Mouse (Mus musculus) layer of hippocampus, adult 9-11 months (tissue): ENCODE measurements around the gene Nup43.
"Not testable (repeated sequence)": the region's sequence is repeated elsewhere in the genome, so short reads cannot be mapped to it uniquely, and the experiment has no call there.

ENCODE experiments used
- DNase-seq: peaks from one replicate; pipeline ENCODE4 v3.0.0; 2022

Nup43 gene

DNA sequence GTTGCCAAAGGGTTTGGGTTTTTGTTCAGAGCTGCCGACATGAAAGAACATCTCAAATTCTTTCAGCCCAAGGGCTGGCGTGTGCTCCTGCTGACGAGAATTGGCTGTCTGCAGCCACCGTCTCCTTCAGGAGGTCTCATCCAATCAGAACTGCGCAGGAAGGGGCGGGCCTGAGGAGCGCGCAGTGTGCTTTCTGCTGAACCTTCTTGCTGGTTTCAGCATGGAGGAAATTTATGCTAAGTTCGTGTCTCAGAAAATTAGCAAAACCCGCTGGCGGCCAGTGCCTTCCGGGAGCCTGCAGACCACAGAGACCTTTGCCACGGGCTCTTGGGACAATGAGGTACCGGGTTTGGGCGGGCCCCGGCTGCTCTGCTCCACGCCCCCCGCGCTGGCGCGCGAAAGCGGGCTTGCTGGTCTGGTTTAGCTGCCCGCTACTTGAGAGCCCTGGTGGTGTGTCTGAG, at the start of gene Nup43:
TSS of gene Nup43 (plus strand) at position 162 of the 461 bp plus-strand sequence.
- peak; percentile 88 for DNase-seq

DNA sequence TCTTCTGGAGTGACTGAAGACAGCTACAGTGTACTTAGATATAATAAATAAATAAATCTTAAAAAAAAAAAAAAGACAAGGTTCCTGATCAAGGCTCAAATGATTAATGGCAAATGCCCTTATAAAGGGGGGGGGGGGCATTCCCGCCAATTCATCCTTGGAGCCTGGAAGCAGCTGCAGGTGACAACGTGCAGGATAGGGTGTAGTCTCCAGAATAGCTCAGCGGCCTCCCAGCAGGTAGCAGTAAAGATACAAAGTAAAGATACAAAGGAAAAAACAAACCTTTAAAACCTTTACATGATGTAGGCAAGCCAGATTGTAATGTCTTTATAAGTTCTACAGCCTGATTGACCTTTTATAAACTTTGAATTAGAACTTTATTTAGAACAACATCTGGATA, 49.7 kb upstream of the Nup43 start:
- DNase-seq = not testable (repeated sequence)

DNA sequence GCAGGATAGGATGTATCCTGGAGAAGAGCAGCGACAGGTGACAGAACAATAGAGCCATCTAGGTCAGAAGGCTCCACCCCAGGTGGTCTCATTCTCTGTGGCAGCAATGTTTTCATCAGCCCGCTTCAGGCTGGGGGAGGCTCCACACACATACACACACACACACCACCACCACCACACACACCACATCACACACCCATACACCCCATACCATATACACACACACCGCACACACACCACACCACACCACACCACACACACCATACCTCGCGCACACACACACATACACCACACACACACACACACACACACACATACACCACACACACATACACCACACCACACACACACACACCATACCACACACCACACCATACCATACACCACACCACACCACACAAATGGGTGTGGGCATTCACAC, 47.5 kb upstream of the Nup43 start:
- DNase-seq = no peak

DNA sequence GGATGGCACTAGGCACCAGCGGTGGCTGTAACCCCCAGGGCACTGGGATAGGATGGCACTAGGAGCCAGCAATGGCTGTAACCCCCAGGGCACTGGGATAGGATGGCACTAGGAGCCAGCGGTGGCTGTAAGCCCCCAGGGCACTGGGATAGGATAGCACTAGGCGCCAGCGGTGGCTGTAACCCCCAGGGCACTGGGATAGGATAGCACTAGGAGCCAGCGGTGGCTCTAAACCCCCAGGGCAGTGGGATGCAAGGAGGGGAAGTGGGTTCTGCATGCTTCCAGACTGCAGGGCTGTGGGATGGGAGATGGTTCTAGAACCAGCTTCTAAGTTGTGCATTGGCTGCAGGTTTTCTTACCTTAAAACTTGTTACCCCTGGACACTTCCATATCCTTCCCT, 46.6 kb upstream of the Nup43 start:
- no peak for DNase-seq

DNA sequence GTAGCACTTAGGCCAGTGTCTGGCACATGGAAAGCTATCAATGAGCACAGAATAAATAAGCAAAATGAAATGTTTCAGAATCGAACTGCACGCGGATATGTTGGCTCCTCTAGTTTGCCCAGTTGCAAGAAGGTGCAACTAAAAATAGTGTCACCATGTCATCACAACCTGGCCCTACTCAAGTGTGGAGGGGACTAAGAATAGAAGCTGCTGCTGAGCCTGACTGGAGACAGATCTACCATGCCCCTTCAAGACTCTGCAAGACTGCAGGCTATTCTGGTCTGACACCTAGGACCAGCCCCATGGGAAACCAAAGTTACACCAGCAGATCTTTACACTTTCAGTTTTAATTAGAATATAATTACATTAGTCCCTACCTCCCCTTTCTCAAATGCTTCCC, 44.9 kb upstream of the Nup43 start:
- DNase-seq = no peak

DNA sequence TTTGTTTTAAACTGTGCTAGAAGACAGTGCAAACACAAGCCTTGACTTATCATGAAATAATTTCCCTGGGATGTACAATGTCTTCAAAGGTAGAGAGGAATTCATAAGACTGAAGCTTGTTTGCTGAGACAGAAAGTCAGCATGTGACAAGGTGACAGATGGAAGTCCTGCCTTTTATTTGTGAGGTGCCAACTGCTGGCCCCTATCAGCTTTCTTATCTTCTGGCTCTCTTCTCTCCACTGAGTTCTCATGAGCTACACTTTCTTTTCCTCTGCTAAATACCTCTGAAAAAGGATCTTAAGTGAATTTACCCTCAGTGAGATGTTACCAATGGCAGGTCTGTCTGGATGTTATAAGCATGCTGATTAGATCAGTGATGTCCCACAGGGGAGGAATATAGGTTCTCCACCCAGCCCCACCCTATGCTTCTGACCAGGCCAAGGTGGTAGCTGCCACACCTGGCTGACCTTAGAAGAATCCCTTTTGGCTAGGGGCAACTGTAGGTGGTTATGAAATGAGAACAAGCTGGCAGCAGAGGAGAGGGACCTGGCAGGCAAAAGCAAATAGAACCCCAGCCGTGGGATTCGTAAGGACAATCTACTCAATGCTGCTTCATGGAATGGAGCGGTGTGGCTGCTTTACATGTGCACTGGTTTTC, 43.3 kb upstream of the Nup43 start:
- no peak for DNase-seq

DNA sequence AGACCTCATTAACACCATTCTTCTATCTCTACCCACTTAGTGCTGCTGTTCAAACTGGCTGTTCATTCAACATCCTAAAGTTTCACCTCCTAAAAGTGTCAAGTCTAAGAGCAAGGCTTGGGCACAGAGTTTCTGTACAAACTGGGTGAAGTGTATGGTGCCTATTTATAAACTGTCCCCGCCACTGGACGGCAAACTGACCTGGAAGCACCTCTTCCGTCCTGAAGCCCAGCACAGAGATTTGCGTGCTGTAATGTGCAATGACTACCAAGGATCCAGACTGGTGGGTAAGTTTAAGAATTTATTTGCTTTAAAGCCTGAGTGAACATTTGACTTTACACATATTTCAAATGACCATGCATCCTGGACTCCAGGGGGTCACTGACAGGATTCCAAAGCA, 38.2 kb upstream of the Nup43 start:
- no peak for DNase-seq

DNA sequence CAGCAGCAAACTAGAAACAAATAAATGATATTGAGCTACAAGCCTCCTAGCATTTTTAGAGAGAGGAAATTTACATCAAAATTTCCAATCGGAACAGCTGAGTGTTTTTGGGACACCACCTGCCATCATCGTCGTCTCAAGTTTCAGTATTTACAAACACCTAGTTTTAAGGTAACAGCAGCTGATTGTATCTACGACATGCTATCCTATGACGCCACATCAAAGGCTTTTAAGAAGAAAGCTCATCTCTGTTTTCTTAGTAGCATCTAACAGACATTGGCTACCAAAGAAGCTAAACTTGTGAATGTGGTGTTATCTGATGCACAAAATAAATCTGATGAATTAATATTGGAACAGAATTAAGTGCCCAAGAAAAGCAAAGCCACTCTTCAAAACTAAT, 37.0 kb upstream of the Nup43 start:
- DNase-seq = no peak

DNA sequence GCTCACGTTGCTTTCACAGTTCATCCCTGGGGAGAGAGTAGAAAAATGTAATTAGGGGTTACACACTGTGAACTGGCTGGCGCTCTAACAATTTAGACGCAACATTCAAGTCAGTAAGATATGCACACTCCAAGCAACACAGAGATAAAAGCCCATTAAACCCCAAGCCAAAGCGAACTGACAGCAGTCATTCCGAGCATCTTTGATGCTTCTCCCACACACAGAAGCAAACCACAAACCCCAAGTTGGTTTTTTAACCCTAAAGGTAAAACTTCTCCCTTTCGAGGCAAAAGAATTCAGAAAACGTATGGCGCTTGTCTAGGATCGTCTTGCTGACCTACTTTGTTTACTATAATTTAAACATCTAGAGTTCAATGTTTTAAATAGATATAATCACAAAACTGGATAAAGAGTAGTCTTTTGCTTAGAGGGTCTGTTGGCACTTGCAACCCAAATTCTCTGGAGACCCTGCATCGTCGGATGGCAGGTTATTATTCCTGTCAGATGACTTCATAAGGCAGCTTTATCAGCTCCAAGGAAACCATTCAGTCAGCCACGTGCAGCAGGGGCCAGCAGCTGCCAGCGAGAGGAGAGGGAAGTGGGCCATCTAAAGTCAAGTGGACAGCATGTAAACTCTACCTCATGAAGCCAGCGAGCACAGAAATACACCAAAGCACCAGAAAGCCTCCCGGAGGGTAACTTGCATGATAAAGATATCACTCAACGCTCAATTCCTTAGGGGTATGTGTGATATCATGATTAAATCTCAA, 36.2 kb upstream of the Nup43 start:
- no peak for DNase-seq

DNA sequence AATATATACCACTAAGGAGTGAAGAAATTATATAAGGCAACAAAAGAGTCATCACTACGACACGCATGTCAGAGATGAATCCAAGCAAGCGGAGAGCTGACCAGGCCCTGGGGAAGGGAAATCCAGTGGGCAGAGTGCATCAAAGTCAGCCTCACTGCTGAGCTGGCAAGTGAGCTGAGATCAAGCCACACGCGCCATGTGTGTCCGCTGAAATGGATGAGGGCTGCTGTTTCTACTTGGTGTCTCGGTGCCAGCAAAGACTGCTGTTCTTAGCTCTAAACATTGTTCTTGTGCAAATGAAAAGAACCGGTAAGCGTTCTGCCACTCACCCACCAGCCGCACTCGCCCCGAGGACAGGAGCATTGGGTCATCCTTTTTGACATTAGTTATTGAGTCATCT, 26.9 kb upstream of the Nup43 start:
- DNase-seq = no peak

DNA sequence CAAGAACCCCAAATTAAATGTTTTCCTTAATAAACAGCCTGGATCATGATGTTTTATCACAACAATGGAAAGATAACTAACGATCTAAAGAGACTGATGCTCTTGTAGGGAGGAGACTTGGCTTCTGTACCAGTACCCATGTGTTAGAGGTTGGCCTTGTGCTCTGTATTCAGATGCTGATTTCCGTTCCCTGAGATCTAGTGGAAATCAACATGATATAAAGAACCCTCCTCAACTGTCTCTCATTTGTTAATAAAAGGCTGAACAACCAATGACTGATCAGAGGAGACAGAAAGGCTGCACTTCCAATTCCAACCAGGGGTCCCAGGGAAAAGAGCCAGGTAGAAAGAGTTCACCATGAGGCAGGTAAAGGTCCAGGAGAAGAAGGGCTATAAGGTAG, 21.4 kb upstream of the Nup43 start:
- DNase-seq = no peak

DNA sequence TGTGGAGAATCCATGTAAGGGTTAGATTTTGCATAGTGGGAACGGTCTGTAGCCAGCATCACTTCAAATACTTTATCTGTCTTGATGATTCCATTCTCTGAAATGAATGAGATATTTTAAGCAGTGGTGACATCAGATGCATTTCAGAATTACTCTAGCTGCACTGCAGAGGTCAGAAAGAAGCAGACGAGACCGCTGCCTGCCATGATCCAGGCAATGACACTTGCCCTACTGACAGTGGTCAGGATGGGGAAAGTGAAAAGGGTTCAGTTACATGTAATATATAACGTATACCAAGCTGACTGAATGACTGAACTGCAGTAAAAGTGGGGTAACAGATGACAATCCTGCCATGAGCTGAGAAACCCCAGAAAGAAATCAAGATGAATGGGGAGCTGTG, 18.2 kb upstream of the Nup43 start:
- no peak for DNase-seq

DNA sequence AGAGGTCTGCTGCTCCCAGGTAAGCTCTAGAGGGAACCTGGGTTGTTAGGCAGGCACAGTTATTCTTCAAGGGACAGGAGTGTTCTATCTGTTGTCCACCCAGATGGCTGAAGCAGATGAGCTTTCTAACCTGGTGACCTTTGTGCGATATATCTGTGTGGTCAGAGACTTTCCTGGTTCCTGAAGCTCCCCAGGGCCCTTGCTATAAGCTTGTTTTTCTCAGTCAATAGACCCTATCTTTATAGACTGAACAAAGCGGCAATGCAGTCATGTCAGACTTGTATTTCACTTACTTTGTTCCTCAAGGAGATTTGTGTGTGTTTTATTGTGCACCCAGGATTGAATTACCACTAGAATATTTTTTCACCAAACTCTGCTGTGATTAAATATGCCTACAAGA, 16.2 kb upstream of the Nup43 start:
- no peak for DNase-seq

DNA sequence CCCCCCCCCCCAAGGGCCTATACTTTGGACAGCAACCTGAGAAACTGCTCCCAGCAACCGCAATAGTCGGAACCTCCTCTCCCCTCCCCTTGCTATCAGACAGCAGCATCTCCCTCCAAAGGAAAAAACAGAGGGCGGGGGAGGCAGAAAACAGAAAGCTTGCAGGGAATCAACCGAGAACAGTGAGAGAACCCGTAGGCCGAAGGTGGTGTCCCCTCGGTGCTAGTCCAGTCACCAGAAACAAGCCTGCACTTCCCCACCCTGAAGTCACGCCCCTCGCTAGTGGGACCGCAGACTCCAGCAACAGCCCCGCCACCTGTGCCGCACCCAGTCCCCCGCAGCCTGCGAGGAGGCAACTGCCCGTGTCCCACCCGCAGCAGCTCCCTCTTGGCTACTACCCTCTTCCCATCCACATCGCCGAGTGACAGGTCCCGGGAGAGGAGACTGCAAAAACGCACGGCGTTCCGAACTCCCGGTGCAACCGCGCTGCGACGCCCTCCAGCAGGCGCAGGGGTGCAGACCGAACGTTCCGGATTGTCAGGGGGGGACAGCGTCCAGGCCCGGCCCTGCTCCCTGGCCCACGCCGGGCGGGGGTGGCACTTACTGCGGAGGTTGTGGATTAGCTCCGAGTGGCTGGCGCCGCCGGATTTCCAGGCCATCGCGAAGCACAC, 4.7 kb upstream of the Nup43 start:
- DNase-seq = no peak

DNA sequence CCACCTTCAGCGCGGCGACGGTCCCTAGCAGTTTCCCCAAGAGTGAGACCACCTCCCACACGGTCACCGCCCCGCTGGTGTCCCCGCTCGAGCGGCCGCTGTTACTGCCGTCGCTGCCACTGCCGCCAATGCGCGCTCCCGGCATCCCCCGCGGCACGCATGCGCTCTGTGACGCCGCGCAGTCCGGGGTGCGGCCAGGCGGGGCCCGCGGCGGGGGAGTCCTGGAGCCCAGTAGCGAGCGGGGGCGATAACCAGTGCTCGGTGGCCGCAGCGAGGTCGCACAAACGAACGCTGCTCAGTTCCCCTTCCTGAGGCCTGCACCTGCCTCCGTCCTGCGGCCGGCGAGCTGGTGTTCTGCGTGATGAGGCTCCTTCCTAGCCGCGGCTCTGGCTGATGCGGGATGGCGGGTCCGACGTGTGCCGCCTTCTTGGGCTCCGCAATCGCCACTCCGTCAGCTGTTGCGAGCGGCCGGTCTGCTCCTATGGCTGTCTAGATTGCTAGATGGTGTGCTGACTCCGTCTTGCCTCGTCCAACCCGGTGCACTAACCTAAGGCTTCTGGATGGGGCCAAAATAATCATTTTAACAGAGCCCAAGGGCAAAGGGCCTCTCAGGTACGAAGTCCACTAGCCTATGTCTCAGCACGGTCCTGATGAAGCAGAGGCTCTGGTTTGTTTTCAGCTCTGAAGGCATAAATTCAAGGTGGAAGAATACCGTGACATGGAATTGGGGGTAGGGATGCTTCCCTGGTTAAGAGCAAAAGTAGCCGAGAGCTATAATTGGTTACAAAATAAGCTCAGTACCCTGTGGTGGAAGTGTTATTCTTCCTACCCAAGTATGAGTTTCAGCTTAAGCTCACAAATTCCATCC, 3.9 kb upstream of the Nup43 start:
- DNase-seq = peak; percentile 88

DNA sequence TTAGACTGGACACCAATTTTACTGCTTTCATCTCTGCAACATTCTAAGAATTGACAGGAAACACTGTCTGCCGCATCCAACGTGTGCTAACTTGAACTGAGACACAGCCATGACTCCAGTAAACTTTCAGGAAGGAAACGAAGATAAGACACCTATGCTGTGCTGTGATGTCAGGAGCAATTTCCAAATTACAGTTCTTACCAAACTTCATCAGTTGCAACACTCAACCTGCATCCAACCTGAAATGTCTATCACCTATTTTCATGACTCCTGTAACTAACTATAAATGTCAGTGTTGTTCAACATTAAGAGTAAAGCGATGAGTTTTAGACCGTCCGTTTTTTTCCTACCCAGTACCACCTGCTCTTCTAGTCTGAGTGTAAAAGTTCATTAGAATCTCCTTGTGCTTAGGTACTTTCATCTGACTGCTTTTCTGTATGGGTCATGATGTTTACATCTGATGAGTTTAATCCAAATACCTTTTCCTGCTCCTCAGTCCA, 3.2 kb upstream of the Nup43 start:
- no peak for DNase-seq

DNA sequence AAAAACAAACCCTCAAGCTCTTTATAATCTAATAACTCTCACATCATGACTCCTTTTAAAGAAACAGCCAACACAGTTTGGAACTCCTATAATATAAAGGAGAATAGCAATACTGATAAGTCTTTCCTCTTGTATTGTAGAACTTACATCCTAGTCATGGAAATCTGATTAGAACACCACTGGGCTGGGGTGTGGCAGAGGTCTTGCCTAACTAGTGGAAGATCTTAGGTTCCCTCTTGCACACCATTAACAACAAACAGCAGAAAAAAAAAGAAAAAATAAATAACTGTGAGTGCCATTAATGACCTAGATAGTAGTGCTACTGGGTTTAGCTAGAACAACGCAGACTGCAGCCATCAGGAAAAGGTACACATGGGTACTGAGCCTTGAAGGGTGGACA, 2.4 kb upstream of the Nup43 start:
- DNase-seq = no peak

DNA sequence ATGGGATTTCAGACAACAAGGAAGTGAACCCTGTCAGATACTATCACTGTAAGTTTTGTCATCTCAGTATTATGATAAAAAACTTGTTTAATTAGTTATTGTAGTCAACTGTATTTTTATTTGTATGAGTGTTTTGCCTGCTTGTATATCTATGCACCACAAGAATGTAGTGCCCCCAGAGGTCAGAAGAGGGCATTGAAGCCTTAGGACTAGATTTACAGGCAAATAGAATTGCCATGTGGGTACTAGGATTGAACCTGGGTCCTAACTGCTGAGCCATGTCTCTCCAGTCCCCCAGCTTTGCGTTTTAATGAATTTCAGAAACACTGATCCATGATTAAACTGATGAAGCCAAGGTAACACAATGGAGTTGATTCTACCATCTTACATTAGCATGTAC, 6.4 kb downstream of the Nup43 start:
- DNase-seq = no peak

DNA sequence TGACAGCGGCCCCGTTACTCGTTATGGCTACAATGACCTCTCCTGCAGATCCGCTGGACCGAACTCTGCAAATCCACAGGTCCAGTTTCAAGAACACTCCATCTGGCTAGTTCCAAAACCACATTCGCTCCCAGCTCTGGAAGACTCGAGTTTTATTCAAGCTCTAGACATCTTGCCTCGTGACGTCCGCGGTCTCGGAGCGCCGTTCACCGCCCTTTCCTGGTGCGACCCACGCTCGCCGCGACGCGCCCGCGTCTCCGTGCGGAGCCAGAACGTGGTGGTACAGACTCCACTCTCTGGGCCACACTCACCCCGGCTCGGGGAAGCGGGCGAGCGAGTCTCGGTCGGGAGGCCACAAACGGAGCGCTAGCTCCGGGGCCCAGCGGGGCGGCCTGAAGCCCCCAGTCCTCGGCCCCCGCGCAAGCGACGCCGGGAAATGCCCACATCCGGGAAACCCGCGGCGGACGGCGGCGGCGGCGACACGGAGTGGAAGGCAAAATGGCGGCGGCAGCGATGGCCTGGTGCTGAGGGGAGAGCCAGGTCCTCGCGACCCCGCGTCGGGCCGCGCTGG, 13.5 kb downstream of the Nup43 start, which contains the start of the genes Pcmt1 and Lats1:
TSS of gene Pcmt1 (minus strand) at position 406 of the 571 bp plus-strand sequence.
TSS of gene Lats1 (plus strand) at position 484 of the 571 bp plus-strand sequence.
- DNase-seq = peak; percentile 63

DNA sequence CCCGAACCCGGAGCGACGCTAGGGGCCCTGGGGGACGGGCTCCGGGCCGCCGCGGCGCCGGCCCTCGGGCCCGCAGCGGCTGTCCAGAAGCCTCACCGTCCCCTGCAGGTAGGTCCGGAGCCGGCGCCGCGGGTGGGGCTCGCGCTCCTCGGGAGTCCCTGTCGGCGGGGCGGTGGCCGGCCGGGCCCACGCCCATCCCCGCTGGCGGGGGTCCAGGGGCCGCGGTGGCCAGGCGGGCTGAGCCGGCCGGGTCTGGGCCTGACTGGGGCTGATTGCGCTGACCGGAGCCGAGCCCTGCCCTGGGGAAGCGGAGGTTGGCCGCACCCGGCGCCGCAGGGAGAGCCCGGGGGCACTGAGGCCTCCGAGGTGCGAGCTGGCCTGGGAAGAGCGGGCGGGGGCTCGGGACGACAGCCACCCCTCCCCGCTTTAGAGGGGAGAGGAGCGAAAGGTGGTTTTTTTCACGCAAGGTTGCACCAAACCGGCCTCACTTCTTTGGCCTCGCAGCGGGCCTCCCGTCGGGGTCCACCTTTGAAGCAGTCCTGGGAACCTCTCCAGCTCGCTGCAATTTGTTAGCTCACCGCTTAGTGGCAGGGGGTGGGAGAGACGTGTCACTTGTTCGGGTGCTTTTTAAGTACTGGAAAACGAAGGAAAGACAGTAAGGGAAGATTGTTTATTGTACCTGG, 14.2 kb downstream of the Nup43 start:
- peak; percentile 46 for DNase-seq

DNA sequence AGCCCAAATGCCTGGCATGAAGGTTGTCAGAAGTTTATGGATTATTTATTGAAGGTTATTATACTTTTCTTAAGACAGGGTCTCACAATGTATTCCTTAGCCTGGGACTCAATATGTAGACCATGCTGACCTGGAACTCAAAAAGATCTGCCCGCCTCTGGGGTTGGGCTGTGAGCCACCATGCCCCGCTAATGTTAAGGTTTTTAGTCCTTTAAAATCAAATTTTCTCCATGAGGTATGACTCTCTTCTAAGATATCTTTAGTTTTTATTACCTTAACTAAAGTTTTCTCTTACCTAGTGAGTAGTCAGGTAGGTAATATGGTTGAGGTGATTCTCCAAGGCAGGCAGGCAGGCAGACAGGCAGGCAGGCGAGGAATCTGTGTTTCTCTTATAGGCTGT, 14.9 kb downstream of the Nup43 start:
- no peak for DNase-seq

DNA sequence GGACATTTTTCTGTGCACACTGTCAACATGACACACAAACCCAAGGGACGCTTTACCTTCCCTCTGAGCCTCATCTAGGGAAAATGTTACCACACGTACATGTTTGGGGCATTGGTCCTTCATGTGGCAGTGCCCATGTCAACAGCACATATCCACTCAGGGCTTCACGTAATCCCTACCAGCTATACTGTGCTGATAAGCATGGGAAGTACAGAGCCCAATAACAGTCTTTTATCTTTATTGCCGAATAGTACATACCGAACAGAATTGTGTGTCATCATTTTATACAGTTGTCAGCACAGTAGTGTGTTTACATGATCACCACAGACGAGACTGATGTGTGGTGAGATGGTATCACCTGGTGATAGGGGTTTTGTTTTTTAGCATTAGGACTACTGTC, 19.6 kb downstream of the Nup43 start:
- no peak for DNase-seq
